Mouse (Mus musculus) ovary, postnatal 36 days (tissue): ENCODE results near the gene Rab36.

Experiments used
- DNase-seq: peaks from one replicate; pipeline ENCODE4 v3.0.0; 2022; ENCODE audit warnings: low spot score, mixed read lengths

The Rab36 gene

DNA sequence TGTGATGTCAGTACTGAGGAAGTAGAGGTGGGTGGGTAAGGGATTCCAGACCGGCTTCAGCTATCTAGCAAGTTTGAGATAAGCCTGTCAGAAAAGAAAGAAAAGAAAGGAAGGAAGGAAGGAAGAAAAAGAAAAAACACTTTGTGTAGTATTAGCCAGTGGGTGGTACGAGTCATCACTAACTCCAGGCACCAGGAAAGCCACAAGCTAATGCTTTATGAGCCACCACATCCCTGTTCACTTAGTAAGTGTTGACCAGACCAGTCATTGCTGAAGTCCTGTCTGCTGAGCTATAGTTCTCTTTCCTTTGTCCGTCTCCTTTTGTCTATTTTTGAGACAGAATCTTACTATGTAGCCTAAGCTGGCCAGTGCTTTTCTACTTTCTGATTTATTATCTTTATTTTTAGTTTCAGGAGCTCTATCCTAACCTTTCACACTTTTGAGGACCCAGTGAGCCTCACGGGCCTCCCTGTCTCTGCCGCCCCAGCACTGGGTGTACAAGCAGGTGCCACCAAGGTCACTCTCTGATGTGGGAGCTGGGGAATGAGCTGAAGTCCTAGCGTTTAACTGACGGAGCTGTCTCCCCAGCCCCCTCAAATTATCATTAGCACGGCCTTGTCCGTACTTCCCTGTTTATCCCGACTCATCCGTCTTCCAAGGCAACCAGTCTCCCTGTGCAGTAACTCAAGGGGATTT, 33.6 kb downstream of the Rab36 start:
- DNase-seq, result no peak

DNA sequence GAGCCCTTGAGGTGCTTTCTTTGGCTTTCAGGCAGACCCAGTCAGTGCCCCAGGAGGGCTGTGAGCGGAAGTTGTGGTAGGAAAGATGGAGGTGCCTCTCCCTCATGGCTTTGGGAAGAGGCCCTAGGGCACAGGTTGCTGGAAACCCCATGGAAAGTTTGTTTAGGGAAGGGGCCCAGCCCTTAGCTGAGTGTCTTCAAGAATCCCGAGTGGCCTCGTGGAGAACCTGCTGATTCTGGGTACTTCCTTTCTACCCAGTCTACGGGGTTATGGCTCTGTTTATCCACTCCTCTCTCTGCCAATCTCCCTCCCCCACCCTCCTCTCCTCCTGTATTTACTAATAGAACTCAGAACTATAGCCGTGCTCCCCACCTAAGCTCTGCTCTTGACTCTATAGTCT, 38.8 kb downstream of the Rab36 start:
- no peak for DNase-seq

DNA sequence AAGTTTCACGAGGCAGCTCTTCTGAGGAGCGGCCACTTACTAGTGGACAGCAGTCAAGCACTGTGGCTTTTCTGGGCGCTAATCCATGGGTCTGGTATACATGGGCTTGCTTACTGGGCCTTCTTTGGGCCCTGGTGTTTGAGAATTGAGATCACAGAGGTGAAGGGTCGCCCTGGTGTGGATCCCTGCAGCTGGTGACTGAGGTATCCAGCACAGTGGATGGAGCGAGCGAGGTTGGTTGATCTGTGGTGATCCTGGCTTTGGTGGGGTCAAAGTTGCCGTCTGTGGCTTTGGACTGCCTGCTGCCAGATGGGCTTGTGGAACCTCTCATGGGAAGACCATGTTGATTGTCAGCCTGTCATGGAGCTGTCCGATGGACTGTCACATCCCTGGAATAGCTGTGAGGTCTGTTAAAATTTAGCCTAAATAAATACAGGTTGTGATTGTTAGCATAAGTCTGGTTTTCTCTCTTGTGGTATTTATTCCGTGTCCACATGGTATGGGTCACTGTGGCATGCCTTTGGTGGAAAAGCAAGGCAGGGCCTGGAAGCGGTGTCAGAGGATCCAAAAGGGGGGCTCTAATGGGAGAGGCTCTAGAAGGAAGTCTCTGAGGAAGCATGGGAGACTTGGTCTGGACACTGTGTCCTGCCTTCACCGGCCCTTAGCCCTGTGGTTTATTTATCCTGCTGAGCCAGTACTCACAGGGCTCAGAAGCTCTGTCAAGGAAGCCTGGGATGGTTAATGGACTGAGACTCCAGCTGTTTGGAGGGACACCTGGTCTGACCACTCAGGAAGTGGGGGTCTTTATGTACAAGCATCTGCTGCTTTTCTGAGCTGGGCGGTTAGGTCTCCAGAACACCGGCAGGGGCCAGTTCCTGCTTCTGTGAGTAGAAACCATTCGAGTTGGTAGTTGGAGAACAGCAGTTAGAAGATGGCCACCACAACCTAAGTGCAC, 41.6 kb downstream of the Rab36 start:
- no peak for DNase-seq

DNA sequence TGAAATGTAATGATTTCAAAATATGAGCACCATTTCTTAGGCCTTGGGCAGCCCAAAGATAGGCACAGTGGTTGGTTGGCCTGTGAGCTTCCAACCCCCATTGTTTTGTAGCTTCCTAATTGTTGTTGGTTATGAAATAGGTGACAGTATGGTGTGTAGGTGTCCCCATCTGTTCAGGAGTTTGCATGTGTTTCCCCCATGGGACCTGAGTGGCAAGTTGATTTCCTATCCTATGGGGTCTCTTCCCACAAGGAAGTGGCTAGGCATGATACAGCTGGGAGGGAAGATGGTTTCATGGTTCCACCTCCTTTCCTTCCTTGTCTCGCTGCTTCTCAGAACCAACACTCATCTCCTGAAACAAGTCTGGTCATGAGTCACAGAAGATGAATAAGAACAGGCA, 48.5 kb downstream of the Rab36 start:
- DNase-seq, result no peak

DNA sequence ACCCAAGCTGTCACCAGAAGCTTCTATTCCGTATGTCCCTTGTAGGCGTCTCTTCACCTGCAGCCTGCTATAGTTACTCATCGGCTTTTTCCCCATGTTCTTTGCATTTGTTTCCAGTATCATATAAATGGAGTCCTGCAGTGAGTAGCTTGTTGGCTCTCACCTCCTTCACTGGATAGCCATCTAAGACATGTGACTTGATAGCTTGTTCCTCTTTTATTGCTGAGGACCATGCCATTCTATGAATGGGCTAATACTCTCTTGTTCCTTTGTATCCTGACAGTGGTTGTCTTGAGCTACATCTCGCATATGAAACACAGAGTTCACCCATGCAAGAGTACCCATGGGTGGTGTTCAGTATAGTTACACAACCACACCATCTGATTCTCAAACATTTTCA, 51.6 kb downstream of the Rab36 start:
- DNase-seq, result no peak

DNA sequence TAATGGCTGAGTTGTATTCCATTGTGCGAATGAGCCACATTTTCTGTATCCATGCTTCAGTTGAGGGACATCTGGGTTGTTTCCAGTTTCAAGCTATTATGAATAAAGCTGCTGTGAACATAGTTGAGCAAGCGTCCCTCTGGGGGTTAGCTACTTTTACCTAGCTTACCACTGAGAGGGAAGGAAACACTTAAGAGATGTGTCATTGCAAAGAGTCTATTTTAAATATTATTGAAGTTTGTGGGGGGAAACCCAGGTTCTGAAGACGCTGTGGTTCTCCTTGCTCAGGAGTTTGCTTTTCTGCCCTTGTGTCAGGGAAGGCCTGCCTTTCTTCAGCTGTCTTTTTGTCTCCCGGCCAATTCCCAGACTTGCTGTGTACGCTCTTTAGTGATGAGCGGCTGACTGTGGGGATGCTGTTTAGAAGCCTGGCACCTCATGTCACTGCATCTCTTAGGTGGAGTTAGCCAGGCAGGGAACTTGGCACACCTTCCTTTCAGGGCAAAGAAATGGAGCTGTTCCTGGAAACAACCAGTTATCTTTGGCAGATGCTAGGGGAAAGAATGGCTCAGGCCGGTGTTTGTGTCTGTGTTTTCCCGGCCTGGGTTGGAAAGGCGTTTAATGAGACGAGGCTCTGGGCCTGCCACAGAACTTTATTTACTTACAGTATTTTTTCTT, 54.8 kb downstream of the Rab36 start:
- DNase-seq, result no peak

DNA sequence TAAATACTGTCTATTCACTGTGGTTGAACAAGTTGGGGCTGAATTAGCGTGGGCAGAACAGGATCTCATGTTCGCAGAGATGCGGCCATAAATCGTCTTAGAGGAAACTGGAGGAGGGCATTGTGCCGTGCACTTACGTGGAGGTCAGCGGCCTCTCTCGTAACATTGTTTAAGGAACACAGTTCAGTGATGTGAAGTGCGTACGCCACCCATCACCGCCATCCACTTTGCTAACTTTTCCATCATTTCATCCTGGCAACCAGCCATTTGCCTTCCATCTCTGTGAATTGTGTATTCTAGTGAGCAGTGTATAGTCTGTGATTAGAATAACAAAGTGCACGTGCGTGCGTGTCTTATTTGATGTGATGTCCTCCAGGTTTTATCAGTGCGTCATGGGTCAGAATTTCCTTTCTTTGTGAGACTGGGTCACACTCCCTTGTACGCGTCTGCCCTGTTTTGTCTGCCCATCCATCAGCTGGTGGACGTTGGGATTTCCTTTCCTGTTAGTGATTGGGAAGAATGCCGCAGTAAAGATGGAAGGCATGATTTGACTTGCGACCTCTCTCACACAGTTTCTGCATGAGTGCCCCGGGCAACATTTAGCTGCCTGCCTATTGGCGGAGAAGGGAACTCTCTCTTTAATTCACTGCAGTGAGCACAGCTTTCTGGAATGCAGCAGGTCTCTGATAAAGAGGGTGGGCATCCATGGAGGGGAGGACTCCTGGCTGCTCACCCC, 56.6 kb downstream of the Rab36 start:
- DNase-seq, result no peak

DNA sequence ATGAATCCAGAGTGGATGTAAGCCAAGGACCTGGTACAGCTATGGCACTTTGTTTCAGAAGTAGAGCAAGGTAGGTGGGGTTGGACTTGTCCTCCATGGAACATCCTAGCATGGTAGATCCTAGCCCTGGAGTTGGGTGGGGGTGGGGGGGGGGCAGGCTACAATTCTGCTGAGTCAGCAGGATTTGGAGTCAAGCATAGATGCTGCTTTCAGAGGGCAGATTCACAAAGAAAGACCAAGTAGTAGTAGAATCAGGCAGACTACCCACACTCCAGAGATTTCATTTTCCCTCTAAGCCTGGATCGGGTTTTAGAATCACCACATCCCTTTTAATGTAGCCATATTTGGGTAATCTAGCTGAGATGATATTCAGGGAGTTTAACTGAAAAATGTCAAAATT, 57.5 kb downstream of the Rab36 start:
- DNase-seq, result no peak

DNA sequence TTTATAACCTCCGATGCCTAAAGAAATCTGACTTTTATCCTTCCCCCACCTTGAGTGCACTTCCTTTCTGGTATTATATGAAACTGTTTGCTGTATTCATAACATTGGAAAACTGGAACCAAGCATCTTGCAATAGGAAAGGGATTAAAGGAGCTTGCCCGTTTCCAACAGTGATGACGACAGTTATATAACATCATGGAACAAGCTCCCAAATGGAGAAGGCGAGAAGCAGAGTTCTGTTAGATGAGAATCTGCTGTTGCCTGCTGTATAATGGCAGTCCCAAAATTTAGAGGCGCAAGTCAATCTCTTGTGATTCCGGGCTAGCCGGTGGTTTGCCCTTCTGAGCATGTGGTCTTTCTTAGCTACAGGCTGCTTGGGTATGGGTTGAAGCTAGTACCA, 58.4 kb downstream of the Rab36 start:
- DNase-seq, result no peak

DNA sequence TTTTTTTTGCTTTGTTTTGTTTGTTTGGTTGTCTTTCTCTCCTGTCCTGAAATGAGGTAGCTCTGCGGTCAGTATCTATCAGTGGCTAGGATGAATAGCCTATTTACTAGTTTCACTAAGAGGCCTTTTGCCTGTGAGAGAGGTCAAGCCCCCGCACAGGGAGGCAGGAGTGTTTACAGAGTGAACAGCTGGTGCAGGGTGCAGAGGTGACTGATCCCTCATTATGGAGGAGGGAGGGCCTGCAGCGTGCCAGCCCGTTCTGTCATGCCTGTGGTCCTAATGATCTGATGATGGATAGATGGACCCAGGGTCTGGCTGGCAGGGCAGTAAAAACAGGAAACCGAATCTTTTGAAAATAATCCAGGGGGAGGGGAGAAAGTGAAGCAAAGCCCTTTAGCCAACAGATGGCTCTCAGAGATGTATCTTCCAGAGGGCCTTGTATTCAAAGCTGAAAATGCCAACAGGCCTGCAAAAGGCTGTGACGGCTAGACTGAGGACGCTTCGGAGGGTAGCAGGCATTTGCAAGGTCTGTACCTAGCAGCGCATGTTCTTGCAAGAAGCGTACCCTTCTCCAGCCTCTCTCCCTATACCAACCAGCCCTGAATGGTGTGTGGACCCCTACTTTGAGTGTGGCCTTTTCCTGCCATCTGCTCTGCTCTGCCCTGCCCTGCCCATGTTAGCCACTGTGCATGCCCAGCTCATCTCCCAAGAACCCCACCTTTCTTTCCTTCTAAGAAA, 61.8 kb downstream of the Rab36 start:
- no peak for DNase-seq

DNA sequence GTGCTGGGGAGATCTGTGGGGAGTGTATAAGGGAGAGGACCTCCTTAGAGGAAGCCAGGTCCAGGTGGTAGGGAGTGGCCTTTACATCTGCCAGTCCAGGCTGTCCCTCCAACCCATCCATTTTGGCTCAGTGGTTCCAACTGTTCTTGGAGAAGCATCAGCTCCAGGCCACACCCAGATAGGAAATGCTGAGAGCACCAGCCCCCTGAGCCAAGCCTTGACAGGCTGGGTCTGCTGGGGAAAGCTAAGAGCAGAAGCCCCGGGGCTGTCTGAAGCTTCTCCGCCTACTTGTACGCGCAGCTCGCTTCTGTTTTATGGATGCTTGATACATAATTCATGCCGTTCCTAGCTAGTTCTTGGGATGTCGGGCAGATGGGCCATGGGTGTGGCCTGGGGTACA, 63.4 kb downstream of the Rab36 start:
- DNase-seq, result no peak

DNA sequence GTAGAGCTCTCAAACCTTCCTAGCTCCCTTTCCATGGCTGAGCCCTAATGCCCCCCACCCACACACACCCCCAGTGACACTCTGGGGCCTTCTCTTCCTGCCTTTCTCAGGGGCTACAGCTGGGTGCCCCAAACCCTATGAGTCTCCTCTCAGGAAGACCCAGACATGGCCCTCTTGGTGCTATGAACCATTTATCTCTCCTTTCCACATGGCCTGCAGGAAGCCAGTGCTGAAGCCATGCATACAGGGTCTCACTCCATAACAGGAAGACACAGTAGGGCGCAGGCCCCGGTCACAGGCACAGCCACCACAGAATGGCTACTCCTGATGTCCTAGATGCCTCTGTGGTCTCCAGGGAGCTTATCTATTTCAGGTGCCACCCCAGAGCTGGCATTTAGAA, 66.6 kb downstream of the Rab36 start:
- DNase-seq, result no peak
